Mouse (Mus musculus) testis, postnatal 10 days (tissue): ENCODE results near the gene Rheb.
"Not testable (repeated sequence)": the region's sequence is repeated elsewhere in the genome, so short reads cannot be mapped to it uniquely, and the experiment has no call there.

ENCODE experiments used
- DNase-seq: peaks from one replicate; pipeline ENCODE4 v3.0.0; 2021; ENCODE audit warnings: low spot score

Gene Rheb

DNA sequence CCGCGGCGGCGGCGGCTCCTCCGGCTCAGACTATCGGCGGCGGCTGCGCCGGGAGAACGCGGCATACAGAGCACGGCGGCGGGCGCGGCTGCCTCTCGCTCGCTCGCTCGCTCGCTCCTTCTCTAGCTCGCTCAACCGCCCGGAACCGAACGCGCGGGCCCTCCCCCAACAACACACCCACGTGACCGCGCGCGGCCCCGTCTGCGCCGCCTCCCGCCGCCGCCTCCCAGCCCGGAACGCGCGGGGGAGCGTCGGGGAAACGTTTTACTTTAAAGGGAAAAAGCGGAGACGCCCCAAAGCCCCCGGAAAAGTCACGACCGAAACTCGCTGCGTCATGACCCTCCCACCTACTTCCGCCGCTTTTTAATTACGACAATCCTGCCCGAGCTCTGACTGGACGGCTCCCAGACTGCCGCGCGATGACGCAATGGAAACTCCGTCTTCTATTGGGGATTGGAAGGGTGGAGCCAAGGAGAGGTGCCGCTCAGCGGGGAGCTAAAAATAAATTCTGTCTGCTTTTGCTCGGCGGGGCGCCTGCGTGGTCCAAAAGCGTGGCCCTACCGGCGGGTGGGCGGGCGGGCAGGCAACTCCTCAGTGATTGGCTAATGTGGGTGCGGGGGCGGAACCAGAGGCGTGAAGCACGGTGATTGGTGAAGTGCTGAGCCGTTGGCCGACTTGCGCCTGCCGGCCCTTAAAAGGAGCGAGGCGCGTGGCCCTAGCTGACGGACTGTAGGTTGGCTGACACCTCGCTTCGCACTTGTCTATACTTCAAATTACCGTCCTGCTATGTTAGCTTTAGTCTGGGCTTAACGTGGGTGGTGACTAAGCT lies at the start of gene Rheb:
Gene Rheb, minus strand, starts transcription at position 351 of the 829 bp plus-strand sequence.
- DNase-seq: peak; percentile 98

GRCm38 (mm10) chr5:24889860-24890259 lies 47.4 kb upstream of the Rheb start:
- DNase-seq: no peak

GRCm38 (mm10) chr5:24888874-24889591 lies 46.6 kb upstream of the Rheb start:
- DNase-seq: no peak

GRCm38 (mm10) chr5:24887271-24887670 lies 44.8 kb upstream of the Rheb start:
- no peak for DNase-seq

DNA sequence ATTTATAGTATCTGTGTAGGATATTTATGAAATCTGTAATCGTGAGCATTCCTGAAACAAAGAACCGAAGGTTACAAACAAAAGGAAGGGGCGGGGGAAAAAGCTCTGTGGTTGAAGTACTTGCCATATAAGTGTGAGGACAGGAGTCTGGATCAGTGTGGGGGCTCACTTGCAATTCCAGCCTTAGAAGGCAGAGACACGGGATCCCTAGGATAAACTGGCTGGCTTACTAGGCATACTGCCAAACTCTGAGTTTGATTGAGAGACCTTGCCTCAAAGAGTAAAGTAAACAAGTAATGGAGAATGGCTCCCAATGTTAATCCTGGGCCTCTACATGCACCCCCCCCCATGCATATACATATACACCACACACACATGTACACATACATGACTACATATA lies 36.3 kb upstream of the Rheb start:
- DNase-seq: no peak

DNA sequence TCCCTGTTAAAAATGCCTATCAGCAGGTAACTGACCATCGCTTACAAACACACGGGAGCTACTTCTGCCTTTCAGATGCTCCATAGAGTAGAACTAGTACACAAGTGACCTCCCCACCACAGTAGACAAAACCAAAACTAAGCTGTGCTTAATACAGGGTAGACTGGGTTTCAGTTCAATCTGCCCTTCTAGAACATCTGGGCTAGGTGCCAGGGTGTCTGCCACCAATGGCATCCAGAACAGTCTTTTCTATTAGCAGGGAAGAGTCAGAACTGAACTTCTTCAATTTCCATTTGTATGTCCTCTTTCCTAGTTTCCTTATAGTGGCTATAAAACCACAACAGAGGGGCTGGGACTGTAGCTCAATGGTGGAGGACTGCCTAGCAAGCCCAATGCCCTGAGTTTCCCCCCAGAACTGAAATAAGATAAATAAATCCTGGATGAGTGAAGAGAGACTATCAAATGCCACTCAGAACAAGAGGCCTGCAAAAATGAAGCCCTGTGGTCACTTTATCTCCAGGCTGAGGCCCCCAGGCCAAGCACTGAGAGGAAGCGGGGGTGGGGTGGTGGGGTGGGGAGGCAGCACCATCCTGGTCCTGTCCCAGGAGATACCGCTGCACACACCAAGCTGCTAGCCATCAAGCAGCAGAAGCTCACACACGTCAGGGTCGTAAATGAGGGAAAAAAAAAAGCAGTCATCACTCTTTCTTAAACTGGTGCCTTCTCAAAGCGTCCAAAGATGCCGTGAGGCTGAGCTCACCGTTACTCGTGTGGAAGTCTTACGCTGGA lies 35.6 kb upstream of the Rheb start:
- no peak for DNase-seq

DNA sequence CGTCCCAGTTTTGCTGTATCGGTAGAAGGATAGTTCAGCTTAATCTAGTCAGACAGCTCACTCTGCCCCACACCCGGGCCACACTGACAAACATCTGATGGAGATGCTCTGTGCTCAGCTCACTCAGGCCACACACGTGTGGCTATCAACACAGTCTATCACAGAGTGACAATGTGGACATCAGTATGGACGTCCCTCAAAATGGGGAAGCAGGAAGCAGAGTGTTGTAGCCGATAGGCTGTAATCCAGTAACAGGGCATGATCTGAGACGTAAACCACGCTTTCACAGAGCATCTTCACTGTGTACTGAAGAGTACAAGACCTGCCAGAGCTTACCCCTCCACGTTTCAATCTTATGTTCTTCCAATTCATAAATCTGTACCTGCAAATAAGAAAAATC lies 34.2 kb upstream of the Rheb start:
- DNase-seq: no peak

- no peak for DNase-seq
Observed at GRCm38 (mm10) chr5:24874111-24874510, 31.7 kb upstream of the Rheb start.

GRCm38 (mm10) chr5:24873221-24873620 lies 30.8 kb upstream of the Rheb start:
- no peak for DNase-seq

DNA sequence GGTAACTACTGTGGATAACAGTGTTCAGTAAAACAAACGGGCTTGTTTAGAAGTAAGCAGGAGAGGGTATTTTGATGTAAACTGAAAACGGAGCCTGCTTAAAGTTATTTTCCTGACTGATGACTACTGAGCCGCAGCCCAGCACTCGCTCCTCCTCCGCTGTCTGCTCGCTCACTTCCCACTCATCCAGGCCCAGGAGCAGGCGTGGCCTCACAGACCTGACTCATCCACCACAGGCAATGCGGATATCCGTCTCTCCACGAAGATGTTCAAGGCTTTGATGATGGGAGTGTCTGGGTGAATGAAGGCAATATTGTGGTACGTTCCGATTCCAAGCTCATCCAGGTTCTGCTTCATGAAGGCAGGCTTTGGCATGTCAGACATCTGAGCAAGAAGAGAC lies 28.9 kb upstream of the Rheb start:
- DNase-seq: no peak

DNA sequence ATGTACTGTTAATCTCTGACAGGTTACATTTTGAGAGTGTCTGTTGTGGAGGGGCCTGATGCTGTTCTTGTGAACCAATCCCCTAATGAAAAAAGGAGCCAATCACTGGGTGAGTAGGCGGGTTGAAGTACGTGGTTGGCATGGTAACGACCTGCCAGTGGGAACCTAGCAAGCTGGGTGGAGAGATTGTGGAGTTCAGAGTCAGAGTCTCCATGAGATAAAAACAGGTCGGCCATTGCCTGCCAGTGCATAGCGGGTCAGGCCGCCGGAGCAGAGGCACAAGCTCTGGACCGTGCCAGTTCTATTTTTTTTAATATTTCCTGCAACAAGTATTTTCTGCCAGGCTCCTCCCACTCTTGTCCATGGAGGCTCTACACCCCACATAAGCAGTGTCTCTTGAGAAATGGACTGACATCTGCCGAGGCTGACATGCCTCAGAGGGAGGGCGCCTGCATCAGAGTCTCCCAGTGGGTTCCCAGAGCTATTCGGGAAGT lies 27.4 kb upstream of the Rheb start:
- DNase-seq: no peak

- DNase-seq: no peak
Observed at GRCm38 (mm10) chr5:24863804-24864203, 21.4 kb upstream of the Rheb start.

GRCm38 (mm10) chr5:24861449-24861930 lies 19.1 kb upstream of the Rheb start:
- DNase-seq: no peak

GRCm38 (mm10) chr5:24860635-24861448 lies 18.4 kb upstream of the Rheb start:
- DNase-seq: peak; percentile 55

GRCm38 (mm10) chr5:24859771-24860540 lies 17.5 kb upstream of the Rheb start:
- no peak for DNase-seq

DNA sequence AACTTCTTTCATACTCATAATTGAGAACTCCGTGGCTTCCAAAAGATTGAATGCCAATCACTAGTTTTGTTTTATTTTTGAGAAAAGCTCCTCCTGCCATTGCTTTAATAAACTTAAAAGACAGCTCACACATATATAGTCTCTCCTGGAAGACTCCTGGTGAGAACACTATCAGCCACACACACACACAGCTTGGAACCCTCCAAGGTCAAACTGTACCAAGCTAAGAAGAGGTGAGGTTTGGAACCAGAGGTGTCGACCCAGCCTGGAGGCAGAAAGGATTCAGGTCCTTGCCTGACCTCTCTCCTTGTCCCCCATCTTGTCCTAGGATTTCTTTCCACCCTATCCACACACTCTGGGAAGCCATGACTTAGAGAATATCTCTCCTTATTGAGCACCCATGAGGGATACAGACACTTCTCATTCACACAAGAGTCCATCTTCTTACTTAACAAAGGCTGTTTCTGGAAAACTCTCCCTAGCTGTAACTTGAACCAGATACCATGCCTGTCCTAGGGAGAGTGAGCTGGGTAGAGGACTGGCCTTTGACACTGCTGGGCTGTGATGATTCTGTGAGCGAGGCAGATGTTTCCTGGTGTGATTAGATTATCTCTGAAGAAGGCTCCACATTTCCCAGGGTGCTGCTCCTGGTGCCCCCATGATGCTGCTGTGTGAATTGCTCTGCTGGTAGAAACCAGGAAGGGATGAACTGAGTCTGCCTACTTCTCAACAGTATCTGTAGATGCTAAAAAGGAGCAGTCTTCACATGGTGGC lies 12.6 kb upstream of the Rheb start:
- DNase-seq: no peak

DNA sequence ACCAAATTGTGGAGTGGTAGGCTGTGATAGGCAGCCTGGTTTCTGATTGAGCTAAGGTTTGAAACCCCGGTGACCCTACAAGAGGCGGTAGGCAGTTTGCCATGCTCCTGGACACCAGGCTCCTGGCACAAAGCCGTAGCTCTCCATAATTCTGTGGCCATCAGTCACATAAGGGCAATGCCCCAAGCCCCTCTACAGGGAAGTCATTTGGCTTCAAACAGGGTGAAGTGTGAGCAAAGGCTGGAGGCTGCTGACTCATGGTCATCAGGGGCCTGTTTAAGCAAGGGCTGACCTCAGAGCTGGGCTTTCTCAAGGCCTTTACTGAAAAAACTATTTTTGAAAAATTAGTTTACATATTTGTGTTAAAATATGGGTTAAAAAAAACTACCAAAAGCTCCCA lies 11.8 kb upstream of the Rheb start:
- DNase-seq: no peak

GRCm38 (mm10) chr5:24848261-24848660 lies 5.8 kb upstream of the Rheb start:
- not testable (repeated sequence) for DNase-seq

DNA sequence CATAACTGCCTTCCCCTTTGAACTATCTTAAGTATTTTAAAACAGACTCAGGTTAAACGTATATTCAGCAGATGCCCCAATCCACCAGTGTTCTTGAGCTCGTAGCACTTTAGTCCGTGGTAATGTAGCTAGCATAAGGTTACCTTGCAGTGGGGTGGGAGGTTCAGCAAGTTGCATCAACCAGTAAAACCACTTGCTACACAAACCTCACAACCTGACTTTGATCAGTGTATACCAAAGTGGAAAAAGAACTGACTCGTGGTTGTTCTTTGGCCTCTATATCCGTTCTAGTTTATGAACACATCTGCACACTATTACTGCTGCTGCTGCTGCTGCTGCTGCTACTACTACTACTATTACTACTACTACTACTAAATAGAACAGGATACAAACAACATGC lies 1.4 kb upstream of the Rheb start:
- no peak for DNase-seq

DNA sequence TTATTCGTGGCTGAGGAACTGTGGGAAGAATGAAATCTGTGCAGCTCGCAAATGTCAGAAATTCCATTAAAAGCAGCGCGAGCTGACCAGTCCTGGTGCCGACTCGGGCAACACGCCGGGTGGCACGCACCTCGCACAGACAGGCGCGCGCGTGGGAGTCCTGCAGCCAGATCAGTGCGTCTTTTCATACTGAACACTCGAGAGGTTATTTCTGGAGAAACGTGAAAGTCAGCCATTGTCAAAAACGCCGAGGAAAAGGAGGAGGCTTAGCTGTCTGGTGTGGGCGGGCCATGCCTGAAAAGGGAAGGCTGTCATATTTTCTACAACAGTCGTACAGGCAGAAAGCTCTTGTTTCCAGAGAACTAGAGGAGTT lies 665 bp upstream of the Rheb start:
- peak; percentile 80 for DNase-seq
